Mouse (Mus musculus) CH12.LX (cell line): ENCODE results near the gene Srr. TPM values are rescaled to one million over a fixed set of nuclear protein-coding genes. Genes with fewer than 3 reads are reported as not detected.

ENCODE experiments used
- DNase-seq: peaks from one replicate; pipeline ENCODE4 v3.0.0-alpha.2; 2013; ENCODE audit errors: extremely low read depth
- H3K27ac ChIP-seq: 2 replicates; pipeline ENCODE4 v1.5.1; 2012; ENCODE audit warnings: low read depth, mild to moderate bottlenecking, control low read depth, moderate library complexity; ENCODE audit not compliant: insufficient read depth
- H3K27me3 ChIP-seq: replicated peaks from 2 replicates; pipeline ENCODE3; 2012; ENCODE audit warnings: inconsistent platforms
- H3K36me3 ChIP-seq, 2 experiments: replicated peaks in 1 of 2; 2 replicates each; pipeline versions ENCODE3 to v1.6.1; 2012; ENCODE audit warnings: inconsistent platforms in 1 of 2, low read length in 1 of 2, mild to moderate bottlenecking in 1 of 2, mixed read lengths in 1 of 2, moderate library complexity in 1 of 2; ENCODE audit not compliant: control insufficient read depth in 1 of 2, insufficient read depth in 1 of 2
- H3K4me1 ChIP-seq, 2 experiments: 2 replicates each; pipeline ENCODE4 v1.6.1; 2012; ENCODE audit warnings: inconsistent platforms in 1 of 2, moderate library complexity in 1 of 2; ENCODE audit not compliant: insufficient read depth in 2 of 2, control insufficient read depth in 1 of 2
- H3K4me2 ChIP-seq: 2 replicates; pipeline ENCODE4 v1.6.1; 2012; ENCODE audit warnings: low read depth, mild to moderate bottlenecking, control low read depth; ENCODE audit not compliant: poor library complexity, insufficient read depth, severe bottlenecking
- H3K4me3 ChIP-seq, 3 experiments: fragments of 150-350 bp in 1 of 3; sonication (generic) in 1 of 3; replicated peaks in 1 of 3; 2 replicates each; pipeline versions ENCODE3 to v1.5.1; 2011 to 2012; ENCODE audit warnings: low read depth in 2 of 3, low read length in 2 of 3, mild to moderate bottlenecking in 2 of 3, moderate library complexity in 2 of 3, control low read depth in 1 of 3, improper control_type of control experiment in 1 of 3, inconsistent platforms in 1 of 3, mixed read lengths in 1 of 3; ENCODE audit not compliant: poor library complexity in 1 of 3
- H3K79me2 ChIP-seq: replicated peaks from 2 replicates; pipeline ENCODE4 v1.6.1; 2012; ENCODE audit warnings: mild to moderate bottlenecking, moderate library complexity; ENCODE audit not compliant: control insufficient read depth, poor library complexity, insufficient read depth, severe bottlenecking; ENCODE audit errors: extremely low read depth
- H3K9ac ChIP-seq: 2 replicates; pipeline ENCODE4 v1.6.1; 2012; ENCODE audit warnings: low read depth, mild to moderate bottlenecking, control low read depth, moderate library complexity; ENCODE audit not compliant: insufficient read depth
- H3K9me3 ChIP-seq: replicated peaks from 2 replicates; pipeline ENCODE3; 2012; ENCODE audit warnings: low read length, inconsistent platforms, mixed read lengths
- CHD1 ChIP-seq: IDR thresholded peaks from 2 replicates; pipeline ENCODE4 v1.6.1; 2012; ENCODE audit warnings: low read depth, low read length, improper control_type of control experiment, inconsistent platforms
- CTCF ChIP-seq, 2 experiments: IDR thresholded peaks in 1 of 2; conservative IDR thresholded peaks in 1 of 2; 2 replicates each; pipeline ENCODE4 v1.5.1; 2011 to 2012; ENCODE audit warnings: low read depth in 2 of 2, low read length in 2 of 2, improper control_type of control experiment in 1 of 2, inconsistent platforms in 1 of 2, mild to moderate bottlenecking in 1 of 2, moderate library complexity in 1 of 2
- ELF1 ChIP-seq: IDR thresholded peaks from 2 replicates; pipeline ENCODE4 v1.6.1; 2014; ENCODE audit warnings: low read depth, mild to moderate bottlenecking, inconsistent platforms, low read length, improper control_type of control experiment
- EP300 ChIP-seq: IDR thresholded peaks from 2 replicates; pipeline ENCODE4 v1.6.1; 2011; ENCODE audit warnings: low read length, improper control_type of control experiment
- GABPA ChIP-seq: IDR thresholded peaks from 2 replicates; pipeline ENCODE4 v1.6.1; 2012; ENCODE audit warnings: low read depth, low read length, improper control_type of control experiment, inconsistent platforms; ENCODE audit not compliant: insufficient replicate concordance
- IRF4 ChIP-seq: IDR thresholded peaks from 2 replicates; pipeline ENCODE4 v1.6.1; 2014; ENCODE audit warnings: low read depth, mild to moderate bottlenecking, inconsistent platforms, low read length, improper control_type of control experiment
- JUND ChIP-seq: conservative IDR thresholded peaks from 2 replicates; pipeline ENCODE4 v1.6.1; 2011; ENCODE audit warnings: low read depth, low read length, improper control_type of control experiment
- KAT2A ChIP-seq: IDR thresholded peaks from 2 replicates; pipeline ENCODE4 v1.6.1; 2012; ENCODE audit warnings: low read length, improper control_type of control experiment, inconsistent platforms; ENCODE audit not compliant: insufficient replicate concordance
- MAX ChIP-seq: IDR thresholded peaks from 2 replicates; pipeline ENCODE4 v1.6.1; 2011; ENCODE audit warnings: low read length, improper control_type of control experiment
- MAZ ChIP-seq: IDR thresholded peaks from 2 replicates; pipeline ENCODE4 v1.6.1; 2012; ENCODE audit warnings: low read depth, mild to moderate bottlenecking, inconsistent platforms, low read length, improper control_type of control experiment, moderate library complexity
- MEF2A ChIP-seq: IDR thresholded peaks from 2 replicates; pipeline ENCODE4 v1.6.1; 2014; ENCODE audit warnings: low read depth, mild to moderate bottlenecking, inconsistent platforms, low read length, improper control_type of control experiment, borderline replicate concordance
- MXI1 ChIP-seq: IDR thresholded peaks from 2 replicates; pipeline ENCODE4 v1.6.1; 2011; ENCODE audit warnings: mild to moderate bottlenecking, low read depth, low read length, improper control_type of control experiment
- MYC ChIP-seq: IDR thresholded peaks from 2 replicates; pipeline ENCODE4 v1.6.1; 2011; ENCODE audit warnings: low read depth, mild to moderate bottlenecking, improper control_type of control experiment, low read length
- NELFE ChIP-seq: IDR thresholded peaks from 2 replicates; pipeline ENCODE4 v1.6.1; 2011; ENCODE audit warnings: low read depth, low read length, improper control_type of control experiment
- NRF1 ChIP-seq: IDR thresholded peaks from 2 replicates; pipeline ENCODE4 v1.6.1; 2014; ENCODE audit warnings: low read depth, mild to moderate bottlenecking, inconsistent platforms, low read length, improper control_type of control experiment, moderate library complexity
- PAX5 ChIP-seq: IDR thresholded peaks from 2 replicates; pipeline ENCODE4 v1.6.1; 2012; ENCODE audit warnings: low read length, inconsistent platforms, mixed read lengths
- POLR2A ChIP-seq: IDR thresholded peaks from 2 replicates; pipeline ENCODE4 v1.6.1; 2011; ENCODE audit warnings: low read depth, mild to moderate bottlenecking, improper control_type of control experiment, low read length
- POLR2AphosphoS2 ChIP-seq: IDR thresholded peaks from 2 replicates; pipeline ENCODE4 v1.6.1; 2011; ENCODE audit warnings: low read depth, low read length, improper control_type of control experiment
- RAD21 ChIP-seq: IDR thresholded peaks from 2 replicates; pipeline ENCODE4 v1.6.1; 2011; ENCODE audit warnings: low read depth, mild to moderate bottlenecking, low read length, improper control_type of control experiment, moderate library complexity
- SIN3A ChIP-seq: IDR thresholded peaks from 2 replicates; pipeline ENCODE4 v1.6.1; 2012; ENCODE audit warnings: low read length, improper control_type of control experiment, inconsistent platforms
- SMC3 ChIP-seq: IDR thresholded peaks from 2 replicates; pipeline ENCODE4 v1.6.1; 2011; ENCODE audit warnings: low read depth, low read length, improper control_type of control experiment
- TBP ChIP-seq: conservative IDR thresholded peaks from 2 replicates; pipeline ENCODE4 v1.6.1; 2011; ENCODE audit warnings: low read depth, low read length, improper control_type of control experiment
- UBTF ChIP-seq: IDR thresholded peaks from 2 replicates; pipeline ENCODE4 v1.6.1; 2012; ENCODE audit warnings: low read depth, mild to moderate bottlenecking, inconsistent platforms, low read length, improper control_type of control experiment, moderate library complexity
- USF1 ChIP-seq: IDR thresholded peaks from 2 replicates; pipeline ENCODE4 v1.6.1; 2014; ENCODE audit warnings: low read depth, mild to moderate bottlenecking, inconsistent platforms, low read length, improper control_type of control experiment
- USF2 ChIP-seq: conservative IDR thresholded peaks from 2 replicates; pipeline ENCODE4 v1.6.1; 2011; ENCODE audit warnings: low read depth, low read length, improper control_type of control experiment
- ZC3H11A ChIP-seq: IDR thresholded peaks from 2 replicates; pipeline ENCODE4 v1.6.1; 2012; ENCODE audit warnings: low read depth, mild to moderate bottlenecking, inconsistent platforms, low read length, improper control_type of control experiment
- ZKSCAN1 ChIP-seq: IDR thresholded peaks from 2 replicates; pipeline ENCODE4 v1.6.1; 2012; ENCODE audit warnings: low read depth, inconsistent platforms, low read length, improper control_type of control experiment, borderline replicate concordance
- ZMIZ1 ChIP-seq: IDR thresholded peaks from 2 replicates; pipeline ENCODE4 v1.6.1; 2012; ENCODE audit warnings: low read depth, mild to moderate bottlenecking, inconsistent platforms, low read length, improper control_type of control experiment
- ZNF384 ChIP-seq: IDR thresholded peaks from 2 replicates; pipeline ENCODE4 v1.6.1; 2012; ENCODE audit warnings: low read depth, low read length, improper control_type of control experiment, inconsistent platforms
- dilution Hi-C: fragments of 300-500 bp; cut with MboI; formaldehyde crosslinking; loops from 2 replicates; pipeline ENCODE4 v1.14.3; 2020; ENCODE audit warnings: low sequenced_read_pairs; ENCODE audit not compliant: extremely low pct_unique_long_range_greater_than_20kb, extremely low pct_ligation_motif_present
- in situ Hi-C: fragments of 300-500 bp; cut with MboI; formaldehyde crosslinking; loops from 3 replicates; pipeline ENCODE4 v1.14.3; 2019; ENCODE audit warnings: low sequenced_read_pairs, low pct_ligation_motif_present, low pct_unique_long_range_greater_than_20kb, mixed read lengths
- polyA plus RNA-seq: library from polyadenylated mRNA; unstranded; fragments of >175 nt; gene quantifications from 2 replicates; pipeline ENCODE4 v1.2.1, GENCODE M21; 2012; ENCODE audit warnings: low read depth; ENCODE audit not compliant: insufficient read length
- total RNA-seq, 2 experiments: library from RNA; depleted of rRNA; stranded (reverse); fragments of 300-350 nt in 1 of 2; fragments of >200 nt in 1 of 2; gene quantifications; 2 replicates each; pipeline ENCODE4 v1.2.3; 2012 to 2014

The Srr gene
- total and polyA plus RNA-seq, 3 experiments: 5.7 to 5.9 (median 5.7) TPM

- dilution Hi-C loops (no loop called here), in situ Hi-C loops (no loop called here)
- DNase-seq: peak; percentile 46
- no peak for TF ChIP-seq MAX
- TF ChIP-seq JUND: no peak
- no peak; the same call in 1 of the 2 replicates for TF ChIP-seq MAZ
- TF ChIP-seq USF1: no peak
- TF ChIP-seq RAD21: no peak; the same call in 1 of the 2 replicates
- TF ChIP-seq UBTF: no peak
- TF ChIP-seq ZKSCAN1: no peak
- peak; percentile 54; the same call in 1 of the 2 replicates for TF ChIP-seq SIN3A
- TF ChIP-seq POLR2A: no peak
- TF ChIP-seq SMC3: peak; percentile 28; the same call in 1 of the 2 replicates
- TF ChIP-seq NRF1: peak; percentile 10; the same call in 1 of the 2 replicates
- TF ChIP-seq USF2: no peak
- peak in 1 of 2 experiments; percentile 59; a peak in 2 of 4 replicates for TF ChIP-seq CTCF (conservative IDR thresholded peaks at IDR 0.05 in 1 of 2, IDR thresholded peaks at IDR 0.05 in 1 of 2; ENCODE audit: low read depth in 2 of 2, low read length in 2 of 2)
- peak; percentile 29; the same call in 1 of the 2 replicates for TF ChIP-seq MXI1
- TF ChIP-seq EP300: no peak
- TF ChIP-seq NELFE: 0 out of 2 replicates have a peak, but pooled peaks have one; percentile 11
- no peak for TF ChIP-seq GABPA
- no peak; the same call in 1 of the 2 replicates for TF ChIP-seq MEF2A
- no peak for TF ChIP-seq PAX5
- Histone ChIP-seq H3K4me2 (peak overlapping the region; percentile 80), H3K36me3 (peaks cover 14 to 22% of the 10 kb centered on the region in 2 experiments), H3K4me1 (peaks cover 5 to 30% of the 10 kb centered on the region in 2 experiments; a peak in 3 of 4 replicates), H3K79me2 (peaks cover 33% of the 10 kb centered on the region), H3K9ac (peak overlapping the region; percentile 56), H3K4me3 (peak overlapping the region; percentile 51 to 97 (median 59)), H3K9me3 (no peaks in the 10 kb centered on the region), H3K27me3 (no peaks in the 10 kb centered on the region), H3K27ac (peak overlapping the region; percentile 41)
These were observed 29.5 kb downstream of the Srr start for GRCm38 (mm10) chr11:74895980-74896900.

GRCm38 (mm10) chr11:74894619-74895018 lies 31.1 kb downstream of the Srr start:
- TF ChIP-seq MYC (no peak), ELF1 (no peak), USF1 (no peak), IRF4 (no peak), NRF1 (no peak), ZC3H11A (no peak), POLR2AphosphoS2 (no peak), CTCF (conservative IDR thresholded peaks at IDR 0.05 in 1 of 2, IDR thresholded peaks at IDR 0.05 in 1 of 2; ENCODE audit: low read depth in 2 of 2, low read length in 2 of 2) (no peak), UBTF (no peak), TBP (no peak), CHD1 (no peak), ZMIZ1 (no peak), KAT2A (no peak), ZNF384 (no peak), POLR2A (no peak), EP300 (no peak)
- Histone ChIP-seq H3K4me2 (no peak overlapping the region), H3K27ac (no peak overlapping the region), H3K9ac (no peak overlapping the region), H3K79me2 (peaks cover 17% of the 10 kb centered on the region), H3K4me1 (peaks cover 0 to 14% of the 10 kb centered on the region in 2 experiments; a peak in 2 of 4 replicates), H3K27me3 (no peaks in the 10 kb centered on the region), H3K4me3 (no peak overlapping the region), H3K9me3 (no peaks in the 10 kb centered on the region), H3K36me3 (peaks cover 0 to 6% of the 10 kb centered on the region in 2 experiments)
- DNase-seq: no peak
- dilution Hi-C loops (no loop called here), in situ Hi-C loops (no loop called here)
